Comparison of ENCODE assay signal across 8 mouse cellular contexts in the genomic region with DNA sequence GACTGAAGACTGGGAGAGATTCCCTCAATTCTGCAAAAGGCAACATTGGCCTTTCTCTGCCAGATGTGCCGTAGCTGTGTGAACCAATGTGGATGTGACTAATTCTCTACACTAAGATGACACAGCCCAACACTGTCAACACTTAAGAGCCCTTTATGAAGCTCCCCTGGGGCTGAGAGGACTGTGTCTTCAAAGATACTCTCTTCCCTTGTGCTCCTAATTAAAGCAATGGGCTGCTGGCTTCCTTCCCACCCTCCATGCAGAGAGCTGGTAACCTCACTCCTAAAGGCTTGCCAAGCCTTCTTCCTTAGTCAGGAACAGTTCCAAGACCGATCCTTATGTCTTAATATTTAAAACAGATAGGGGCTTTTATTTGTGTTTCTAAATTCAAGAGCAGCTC.
DNase-seq lines count a peak whose midpoint lies in the region; ATAC-seq and TF ChIP-seq lines count a peak whose summit lies in the region.

No protein-coding gene starts in this region.

- no peaks in the 10 kb centered on the region for H3K36me3 ChIP-seq in embryonic facial prominence, embryonic 13.5 days
- H3K36me3 ChIP-seq in embryonic facial prominence, embryonic 10.5 days (replicated peaks) = no peaks in the 10 kb centered on the region
- no peaks in the 10 kb centered on the region for H3K36me3 ChIP-seq in liver, adult 2 months (ENCODE audit: control insufficient read depth, insufficient read depth, low read length)
- no peaks in the 10 kb centered on the region for H3K36me3 ChIP-seq in liver, postnatal 0 days (replicated peaks; ENCODE audit: insufficient read depth, low read length)
- H3K36me3 ChIP-seq in heart, embryonic 15.5 days = no peaks in the 10 kb centered on the region

- WGBS in embryonic facial prominence, embryonic 13.5 days = 32% methylated on average over 2 of the region's 2 CpGs
- 71% methylated on average over 2 of the region's 2 CpGs for WGBS in embryonic facial prominence, embryonic 10.5 days
- 78% methylated on average over 2 of the region's 2 CpGs for WGBS in liver, adult 2 months
- WGBS in liver, postnatal 0 days (ENCODE audit: insufficient replicate concordance) = 66% methylated on average over 2 of the region's 2 CpGs
- WGBS in heart, embryonic 15.5 days = 36% methylated on average over 2 of the region's 2 CpGs

- peaks cover 10% of the 10 kb centered on the region for H3K4me1 ChIP-seq in embryonic facial prominence, embryonic 13.5 days
- no peaks in the 10 kb centered on the region for H3K4me1 ChIP-seq in embryonic facial prominence, embryonic 10.5 days
- H3K4me1 ChIP-seq in liver, adult 2 months (ENCODE audit: control insufficient read depth, insufficient read depth, low read length) = no peaks in the 10 kb centered on the region
- H3K4me1 ChIP-seq in liver, postnatal 0 days (ENCODE audit: insufficient read depth) = no peaks in the 10 kb centered on the region; the same call in 1 of the 2 replicates
- H3K4me1 ChIP-seq in heart, embryonic 15.5 days (replicated peaks) = peaks cover 19% of the 10 kb centered on the region

- H3K79me2 ChIP-seq in liver, adult 2 months (ENCODE audit: control insufficient read depth, insufficient read depth, low read length) = no peaks in the 10 kb centered on the region; the same call in 1 of the 2 replicates

- no peaks in the 10 kb centered on the region for H3K27me3 ChIP-seq in embryonic facial prominence, embryonic 13.5 days
- no peaks in the 10 kb centered on the region for H3K27me3 ChIP-seq in embryonic facial prominence, embryonic 10.5 days (replicated peaks; ENCODE audit: low read depth, poor library complexity, severe bottlenecking)
- no peaks in the 10 kb centered on the region for H3K27me3 ChIP-seq in liver, adult 2 months (ENCODE audit: control insufficient read depth, insufficient read depth, low read length)
- H3K27me3 ChIP-seq in liver, postnatal 0 days (ENCODE audit: insufficient read depth, low read length) = no peaks in the 10 kb centered on the region
- no peaks in the 10 kb centered on the region for H3K27me3 ChIP-seq in heart, embryonic 15.5 days

- no peak for TF ChIP-seq CTCF in liver, adult 2 months (IDR thresholded peaks at IDR 0.05; ENCODE audit: low read depth, low read length)
- no peak for TF ChIP-seq CTCF in liver, postnatal 0 days (IDR thresholded peaks at IDR 0.05; ENCODE audit: low read depth)

- DNase-seq in embryonic facial prominence, embryonic 10.5 days (ENCODE audit: low spot score) = no peak
- peak; percentile 31 for DNase-seq in liver, adult 2 months (ENCODE audit: extremely low read depth, low read depth, low spot score)
- no peak for DNase-seq in liver, postnatal 0 days
- peak; percentile 19 for DNase-seq in ovary, postnatal 36 days (ENCODE audit: low spot score)
- no peak for DNase-seq in thymus, postnatal 10 days (ENCODE audit: low spot score in 2 of 2)
- DNase-seq in T-cell, adult 2 months (ENCODE audit: low spot score) = no peak

- TF ChIP-seq POLR2A in liver, adult 2 months (IDR thresholded peaks at IDR 0.05; ENCODE audit: extremely low read depth, insufficient read depth, low read length) = no peak

- TF ChIP-seq EP300 in liver, postnatal 0 days (IDR thresholded peaks at IDR 0.05; ENCODE audit: low read depth) = no peak

- 0 out of 2 replicates have a peak, but pooled peaks have one; percentile 68 for ATAC-seq in embryonic facial prominence, embryonic 13.5 days (ENCODE audit: insufficient number of reproducible peaks, insufficient read depth, low FRiP score, low TSS enrichment, low read depth)
- no peak for ATAC-seq in liver, postnatal 0 days
- no peak for ATAC-seq in heart, embryonic 15.5 days (replicated peaks; ENCODE audit: insufficient number of reproducible peaks, insufficient read depth, low FRiP score, low read depth)

- no peak overlapping the region for H3K4me2 ChIP-seq in embryonic facial prominence, embryonic 13.5 days
- no peak overlapping the region for H3K4me2 ChIP-seq in liver, postnatal 0 days (ENCODE audit: low read depth, low read length)
- no peak overlapping the region for H3K4me2 ChIP-seq in heart, embryonic 15.5 days

- no peak overlapping the region for H3K27ac ChIP-seq in embryonic facial prominence, embryonic 13.5 days
- no peak overlapping the region for H3K27ac ChIP-seq in embryonic facial prominence, embryonic 10.5 days (replicated peaks)
- no peak overlapping the region for H3K27ac ChIP-seq in liver, adult 2 months (replicated peaks; ENCODE audit: insufficient read depth, low read depth, low read length)
- no peak overlapping the region for H3K27ac ChIP-seq in liver, postnatal 0 days (ENCODE audit: low read depth)
- H3K27ac ChIP-seq in heart, embryonic 15.5 days = peak overlapping the region; percentile 1; the same call in 1 of the 2 replicates

- no peak overlapping the region for H3K9ac ChIP-seq in embryonic facial prominence, embryonic 13.5 days
- no peak overlapping the region for H3K9ac ChIP-seq in liver, adult 2 months (ENCODE audit: low read depth, low read length)
- H3K9ac ChIP-seq in liver, postnatal 0 days (replicated peaks) = no peak overlapping the region
- H3K9ac ChIP-seq in heart, embryonic 15.5 days = no peak overlapping the region

- H3K9me3 ChIP-seq in embryonic facial prominence, embryonic 13.5 days = no peaks in the 10 kb centered on the region
- no peaks in the 10 kb centered on the region for H3K9me3 ChIP-seq in embryonic facial prominence, embryonic 10.5 days
- no peaks in the 10 kb centered on the region for H3K9me3 ChIP-seq in liver, postnatal 0 days (ENCODE audit: low read length)
- no peaks in the 10 kb centered on the region for H3K9me3 ChIP-seq in heart, embryonic 15.5 days (replicated peaks)

- H3K4me3 ChIP-seq in embryonic facial prominence, embryonic 13.5 days = no peak overlapping the region
- H3K4me3 ChIP-seq in embryonic facial prominence, embryonic 10.5 days = no peak overlapping the region
- no peak overlapping the region for H3K4me3 ChIP-seq in liver, adult 2 months (ENCODE audit: insufficient read depth, low read depth, low read length)
- H3K4me3 ChIP-seq in liver, postnatal 0 days (ENCODE audit: low read depth, low read length) = no peak overlapping the region
- H3K4me3 ChIP-seq in heart, embryonic 15.5 days = no peak overlapping the region

Comparison
In these comparisons a context has a peak if more than half of its experiments do, and no peak if none do; other contexts are left out.
1. DNase-seq: peak in liver, adult 2 months (single experiment) and ovary, postnatal 36 days (single experiment); none in embryonic facial prominence, embryonic 10.5 days (single experiment), liver, postnatal 0 days (single experiment), thymus, postnatal 10 days (0 of 2) and T-cell, adult 2 months (single experiment).